Mouse (Mus musculus) hindbrain, postnatal 0 days (tissue): ENCODE data around the gene Spatc1l. TPM values are rescaled to one million over a fixed set of nuclear protein-coding genes. Genes with fewer than 3 reads are reported as not detected.

Experiments used
- ATAC-seq: fragments of 200-750 bp; cut with Nextera tagmentation; 2 replicates; pipeline ENCODE4 v1.8.0; 2017; ENCODE audit warnings: mild to moderate bottlenecking, moderate TSS enrichment, moderate library complexity
- DNase-seq: peaks from one replicate; pipeline ENCODE4 v3.0.0-alpha.2; 2015; ENCODE audit warnings: low spot score
- H3K27ac ChIP-seq: fragments of 300-500 bp; sonication (generic); 2 replicates; pipeline ENCODE4 v1.5.1; 2014; ENCODE audit warnings: mild to moderate bottlenecking
- H3K27me3 ChIP-seq: fragments of 300-500 bp; sonication (generic); 2 replicates; pipeline ENCODE4 v1.6.1; 2014; ENCODE audit warnings: low read length, mixed read lengths; ENCODE audit not compliant: insufficient read depth
- H3K36me3 ChIP-seq: fragments of 300-500 bp; sonication (generic); 2 replicates; pipeline ENCODE4 v1.6.1; 2014; ENCODE audit warnings: low read length, mixed read lengths; ENCODE audit not compliant: insufficient read depth
- H3K4me1 ChIP-seq: fragments of 300-500 bp; sonication (generic); 2 replicates; pipeline ENCODE4 v1.6.1; 2014; ENCODE audit warnings: antibody characterized with exemption, low read length, mixed read lengths; ENCODE audit not compliant: insufficient read depth
- H3K4me2 ChIP-seq: fragments of 300-500 bp; sonication (generic); 2 replicates; pipeline ENCODE4 v1.6.1; 2014; ENCODE audit warnings: low read depth, mild to moderate bottlenecking, low read length, moderate library complexity, mixed read lengths
- H3K4me3 ChIP-seq: fragments of 300-500 bp; sonication (generic); 2 replicates; pipeline ENCODE4 v1.5.1; 2014; ENCODE audit warnings: low read length
- H3K9ac ChIP-seq: fragments of 300-500 bp; sonication (generic); replicated peaks from 2 replicates; pipeline ENCODE4 v1.6.1; 2014; ENCODE audit warnings: mild to moderate bottlenecking, low read length, moderate library complexity, mixed read lengths
- H3K9me3 ChIP-seq: fragments of 300-500 bp; sonication (generic); 2 replicates; pipeline ENCODE4 v1.6.1; 2016; ENCODE audit warnings: low read length, mixed read lengths
- CTCF ChIP-seq: IDR thresholded peaks from 2 replicates; pipeline ENCODE4 v1.5.1; 2016; ENCODE audit warnings: antibody characterized with exemption, control low read depth, low read depth
- WGBS: fragments of 180-500 bp; shearing (Covaris S2); extraction: QIAGEN DNeasy Blood & Tissue Kit; methylation state at CpG from one replicate; pipeline ENCODE4 v1.1.7; 2014; 5-methylcytosine and 5-hydroxymethylcytosine counted together
- polyA plus RNA-seq: library from polyadenylated mRNA; unstranded; fragments of >200 nt; fragmentation: Nextera tagmentation; extraction: Ambion mirVana; gene quantifications from 2 replicates; pipeline ENCODE4 v1.2.1, GENCODE M21; 2015
- total RNA-seq: library from RNA; depleted of rRNA; stranded (reverse); fragments of >200 nt; gene quantifications from 2 replicates; pipeline ENCODE4 v1.2.3, GENCODE M21; 2014; rRNA removed

The Spatc1l gene
- total RNA-seq: not detected in 2 replicates
- polyA plus RNA-seq: not detected in 2 replicates

GRCm38 (mm10) chr10:76561972-76562371 lies at the start of gene Spatc1l:
TSS of gene Spatc1l (plus strand) at chr10:76562272.
- no peaks in the 10 kb centered on the region for H3K27me3 ChIP-seq
- no peaks in the 10 kb centered on the region for H3K9me3 ChIP-seq
- 93% methylated on average over 10 of the region's 10 CpGs for WGBS
- no peaks in the 10 kb centered on the region for H3K36me3 ChIP-seq
- H3K4me1 ChIP-seq: no peaks in the 10 kb centered on the region
- no peak within 1 kb of the TSS for H3K4me3 ChIP-seq
- DNase-seq (no peak), ATAC-seq (no peak)
- no peak within 1 kb of the TSS for H3K4me2 ChIP-seq
- TF ChIP-seq CTCF: no peak
- no peak within 1 kb of the TSS for H3K27ac ChIP-seq
- H3K9ac ChIP-seq: no peak within 1 kb of the TSS

- ATAC-seq: peak; percentile 87
- H3K9me3 ChIP-seq: no peaks in the 10 kb centered on the region
- no peaks in the 10 kb centered on the region for H3K27me3 ChIP-seq
- 37% methylated on average over 5 of the region's 5 CpGs for WGBS
- H3K4me3 ChIP-seq: no peak overlapping the region
- H3K9ac ChIP-seq: no peak overlapping the region
- no peaks in the 10 kb centered on the region for H3K4me1 ChIP-seq
- H3K36me3 ChIP-seq: peaks cover 42% of the 10 kb centered on the region
- H3K27ac ChIP-seq: no peak overlapping the region
- H3K4me2 ChIP-seq: no peak overlapping the region
- DNase-seq: peak; percentile 86
- peak; percentile 93 for TF ChIP-seq CTCF
These were observed 49.0 kb upstream of the Spatc1l start for GRCm38 (mm10) chr10:76512965-76513583.

GRCm38 (mm10) chr10:76530922-76531321 lies 31.1 kb upstream of the Spatc1l start:
- Histone ChIP-seq H3K4me2 (peak overlapping the region; percentile 84), H3K4me1 (peaks cover 6% of the 10 kb centered on the region), H3K9ac (peak overlapping the region; percentile 18; the same call in 1 of the 2 replicates), H3K4me3 (peak overlapping the region; percentile 69), H3K36me3 (peaks cover 16% of the 10 kb centered on the region), H3K27me3 (no peaks in the 10 kb centered on the region), H3K27ac (no peak overlapping the region), H3K9me3 (no peaks in the 10 kb centered on the region)
- no peak for TF ChIP-seq CTCF
- no peak for ATAC-seq
- WGBS: under 1% methylated on average over 11 of the region's 11 CpGs
- no peak for DNase-seq

GRCm38 (mm10) chr10:76531375-76531774 lies 30.7 kb upstream of the Spatc1l start, which contains the start of gene Lss:
TSS of gene Lss (plus strand) at chr10:76531588.
- ATAC-seq: peak; percentile 100
- peak within 1 kb of the TSS; percentile 71 for H3K9ac ChIP-seq
- H3K36me3 ChIP-seq: peaks cover 16% of the 10 kb centered on the region
- peak within 1 kb of the TSS; percentile 79 for H3K27ac ChIP-seq
- peak; percentile 98 for DNase-seq
- no peaks in the 10 kb centered on the region for H3K9me3 ChIP-seq
- TF ChIP-seq CTCF: peak; percentile 41
- no peaks in the 10 kb centered on the region for H3K27me3 ChIP-seq
- H3K4me2 ChIP-seq: peak within 1 kb of the TSS; percentile 84
- 0% methylated on average over 37 of the region's 37 CpGs for WGBS
- peaks cover 6% of the 10 kb centered on the region for H3K4me1 ChIP-seq
- peak within 1 kb of the TSS; percentile 69 for H3K4me3 ChIP-seq

GRCm38 (mm10) chr10:76531828-76532227 lies 30.2 kb upstream of the Spatc1l start:
- H3K27me3 ChIP-seq: no peaks in the 10 kb centered on the region
- peak overlapping the region; percentile 79 for H3K27ac ChIP-seq
- DNase-seq (peak; percentile 4), ATAC-seq (no peak)
- no peak for TF ChIP-seq CTCF
- under 1% methylated on average over 14 of the region's 14 CpGs for WGBS
- H3K4me2 ChIP-seq: peak overlapping the region; percentile 84
- peaks cover 6% of the 10 kb centered on the region for H3K4me1 ChIP-seq
- peak overlapping the region; percentile 71 for H3K9ac ChIP-seq
- no peaks in the 10 kb centered on the region for H3K9me3 ChIP-seq
- peak overlapping the region; percentile 69 for H3K4me3 ChIP-seq
- H3K36me3 ChIP-seq: peaks cover 18% of the 10 kb centered on the region

GRCm38 (mm10) chr10:76535526-76535925 lies 26.5 kb upstream of the Spatc1l start:
- no peak overlapping the region for H3K4me3 ChIP-seq
- no peak for TF ChIP-seq CTCF
- WGBS: 97% methylated on average over 7 of the region's 7 CpGs
- H3K27me3 ChIP-seq: no peaks in the 10 kb centered on the region
- no peak for DNase-seq
- no peak overlapping the region for H3K4me2 ChIP-seq
- no peaks in the 10 kb centered on the region for H3K9me3 ChIP-seq
- no peak for ATAC-seq
- peaks cover 6% of the 10 kb centered on the region for H3K4me1 ChIP-seq
- H3K9ac ChIP-seq: no peak overlapping the region
- H3K27ac ChIP-seq: no peak overlapping the region
- peaks cover 43% of the 10 kb centered on the region for H3K36me3 ChIP-seq

- Histone ChIP-seq H3K36me3 (peaks cover 64% of the 10 kb centered on the region), H3K4me1 (peaks cover 4% of the 10 kb centered on the region; the same call in 1 of the 2 replicates), H3K9me3 (no peaks in the 10 kb centered on the region), H3K9ac (no peak overlapping the region), H3K27me3 (no peaks in the 10 kb centered on the region), H3K4me2 (no peak overlapping the region), H3K4me3 (no peak overlapping the region), H3K27ac (no peak overlapping the region)
- DNase-seq: no peak
- no peak for ATAC-seq
- 79% methylated on average over 9 of the region's 9 CpGs for WGBS
- TF ChIP-seq CTCF: no peak
These were observed 24.5 kb upstream of the Spatc1l start for GRCm38 (mm10) chr10:76537619-76538018.
